Mouse (Mus musculus) hindbrain, embryonic 10.5 days (tissue): Measurements from ENCODE around the gene Fam71d. TPM values are rescaled to one million over a fixed set of nuclear protein-coding genes. Genes with fewer than 3 reads are reported as not detected.

Experiments used
- polyA plus RNA-seq: library from polyadenylated mRNA; unstranded; fragments of >200 nt; fragmentation: Nextera tagmentation; extraction: Ambion mirVana; gene quantifications from 2 replicates; pipeline ENCODE4 v1.2.1, GENCODE M21; 2016

Fam71d gene
- polyA plus RNA-seq, 1 experiment from 2014 or later: 0.41 TPM

Other genes with a start within 250 kb of the Fam71d start
- gene Mpp5, start 57.4 kb downstream of the Fam71d start, polyA plus RNA-seq: 15.4 and 29.7 TPM in 2 replicates
- gene Atp6v1d, start 170.1 kb downstream of the Fam71d start, polyA plus RNA-seq: 71.2 and 82.0 TPM in 2 replicates
- 217 and 297 TPM in 2 replicates for gene Eif2s1, start 170.3 kb downstream of the Fam71d start, polyA plus RNA-seq
- gene Plek2, start 215.4 kb downstream of the Fam71d start, polyA plus RNA-seq: 1.9 and 2.6 TPM in 2 replicates